Comparison of ENCODE assay signal across 8 mouse cellular contexts in the genomic region with DNA sequence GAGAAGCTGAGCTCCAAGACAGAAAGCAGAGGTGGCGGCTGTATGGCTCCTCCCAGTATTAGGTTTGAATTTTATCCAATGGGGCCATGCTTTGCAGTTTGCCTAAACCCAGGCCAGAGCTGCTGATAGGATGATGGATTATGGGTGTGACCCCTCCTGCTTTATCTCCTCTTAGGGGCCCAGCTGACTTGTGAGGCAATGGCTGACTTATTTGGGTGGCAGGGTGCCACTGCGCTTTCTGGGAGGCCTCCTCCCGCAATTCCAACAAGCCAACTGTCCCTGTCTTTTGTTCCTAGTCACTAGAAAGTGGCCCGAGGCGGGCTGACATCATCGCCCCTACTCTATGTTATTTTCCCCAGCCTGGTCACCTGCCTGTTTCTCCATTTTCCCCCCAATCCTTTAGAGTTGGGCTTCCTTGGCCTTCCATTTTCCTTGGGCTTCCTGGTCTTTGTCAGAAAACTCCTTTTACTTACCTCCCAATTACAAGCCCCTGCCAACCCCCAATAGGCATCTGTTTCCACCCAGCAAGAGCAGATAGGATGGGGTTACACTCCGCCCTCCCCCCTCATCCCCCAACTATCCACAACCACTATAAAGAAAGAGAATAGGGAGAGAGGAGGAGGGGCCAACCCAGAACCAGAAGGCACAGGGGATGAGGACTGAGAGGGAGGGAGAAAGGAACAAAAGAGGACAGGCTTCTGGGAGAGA. TPM values are rescaled to one million over a fixed set of nuclear protein-coding genes. Genes with fewer than 3 reads are reported as not detected.
DNase-seq lines count a peak whose midpoint lies in the region; ATAC-seq and TF ChIP-seq lines count a peak whose summit lies in the region.

No protein-coding gene starts in this region.

- H3K36me3 ChIP-seq in embryonic facial prominence, embryonic 12.5 days, result peaks cover 28% of the 10 kb centered on the region
- H3K36me3 ChIP-seq in heart, embryonic 12.5 days, result peaks cover 18% of the 10 kb centered on the region
- peaks cover 28% of the 10 kb centered on the region for H3K36me3 ChIP-seq in limb, embryonic 14.5 days (ENCODE audit: control insufficient read depth, insufficient read depth, low read length)
- H3K36me3 ChIP-seq in midbrain, embryonic 16.5 days (ENCODE audit: control insufficient read depth, insufficient read depth, low read length), result peaks cover 5% of the 10 kb centered on the region

- peak; percentile 52 for ATAC-seq in embryonic facial prominence, embryonic 12.5 days (ENCODE audit: insufficient number of reproducible peaks, insufficient read depth, low FRiP score, low TSS enrichment)
- ATAC-seq in heart, embryonic 12.5 days (ENCODE audit: insufficient number of reproducible peaks, low FRiP score), result peak; percentile 71
- peak; percentile 56 for ATAC-seq in limb, embryonic 14.5 days (ENCODE audit: low FRiP score, low read depth)
- peak; percentile 47 for ATAC-seq in midbrain, embryonic 16.5 days

- peak overlapping the region; percentile 71 for H3K4me2 ChIP-seq in embryonic facial prominence, embryonic 12.5 days (replicated peaks)
- H3K4me2 ChIP-seq in heart, embryonic 12.5 days, result peak overlapping the region; percentile 92
- peak overlapping the region; percentile 96 for H3K4me2 ChIP-seq in limb, embryonic 14.5 days (replicated peaks; ENCODE audit: low read depth, low read length, severe bottlenecking)
- H3K4me2 ChIP-seq in midbrain, embryonic 16.5 days (ENCODE audit: low read length), result peak overlapping the region; percentile 95

- WGBS in embryonic facial prominence, embryonic 12.5 days, result 7% methylated on average over 7 of the region's 7 CpGs
- WGBS in heart, embryonic 12.5 days, result 23% methylated on average over 7 of the region's 7 CpGs
- 10% methylated on average over 7 of the region's 7 CpGs for WGBS in limb, embryonic 14.5 days
- 18% methylated on average over 7 of the region's 7 CpGs for WGBS in midbrain, embryonic 16.5 days

- peak; percentile 25; the same call in 1 of the 2 replicates for TF ChIP-seq POLR2A in limb, embryonic 14.5 days (IDR thresholded peaks at IDR 0.05; ENCODE audit: borderline replicate concordance, extremely low read depth, insufficient read depth, insufficient read length)

- DNase-seq in NIH3T3 (ENCODE audit: low read depth) (peak; percentile 59), adipocyte (ENCODE audit: low spot score) (no peak)
- DNase-seq in limb, embryonic 14.5 days (ENCODE audit: low spot score), result peak; percentile 91
- DNase-seq in thymus, postnatal 10 days (ENCODE audit: low spot score in 2 of 2), result no peak
- DNase-seq in thymus, adult 18-20 months, result no peak

- peak overlapping the region; percentile 51 for H3K4me3 ChIP-seq in embryonic facial prominence, embryonic 12.5 days
- peak overlapping the region; percentile 65 for H3K4me3 ChIP-seq in heart, embryonic 12.5 days
- peak overlapping the region; percentile 65 for H3K4me3 ChIP-seq in limb, embryonic 14.5 days (replicated peaks; ENCODE audit: low read length)
- peak overlapping the region; percentile 54 for H3K4me3 ChIP-seq in midbrain, embryonic 16.5 days (ENCODE audit: low read depth, low read length)

- H3K4me1 ChIP-seq in embryonic facial prominence, embryonic 12.5 days, result peaks cover 30% of the 10 kb centered on the region
- H3K4me1 ChIP-seq in heart, embryonic 12.5 days (replicated peaks), result peaks cover 42% of the 10 kb centered on the region
- H3K4me1 ChIP-seq in limb, embryonic 14.5 days (ENCODE audit: control insufficient read depth, insufficient read depth, low read length), result peaks cover 22% of the 10 kb centered on the region
- H3K4me1 ChIP-seq in midbrain, embryonic 16.5 days (ENCODE audit: control insufficient read depth, insufficient read depth, low read length), result peaks cover 20% of the 10 kb centered on the region

- H3K27me3 ChIP-seq in embryonic facial prominence, embryonic 12.5 days, result no peaks in the 10 kb centered on the region
- H3K27me3 ChIP-seq in heart, embryonic 12.5 days (replicated peaks), result peaks cover 26% of the 10 kb centered on the region
- H3K27me3 ChIP-seq in limb, embryonic 14.5 days (ENCODE audit: control insufficient read depth, insufficient read depth, low read length), result no peaks in the 10 kb centered on the region
- H3K27me3 ChIP-seq in midbrain, embryonic 16.5 days (ENCODE audit: control insufficient read depth, insufficient read depth, low read depth, low read length), result no peaks in the 10 kb centered on the region

- peak overlapping the region; percentile 99 for H3K27ac ChIP-seq in embryonic facial prominence, embryonic 12.5 days
- peak overlapping the region; percentile 85 for H3K27ac ChIP-seq in heart, embryonic 12.5 days (ENCODE audit: poor library complexity, severe bottlenecking)
- peak overlapping the region; percentile 100 for H3K27ac ChIP-seq in limb, embryonic 14.5 days (replicated peaks; ENCODE audit: low read depth, low read length)
- peak overlapping the region; percentile 87 for H3K27ac ChIP-seq in midbrain, embryonic 16.5 days (ENCODE audit: low read length)

- H3K9ac ChIP-seq in embryonic facial prominence, embryonic 12.5 days, result peak overlapping the region; percentile 84
- peak overlapping the region; percentile 81 for H3K9ac ChIP-seq in heart, embryonic 12.5 days
- peak overlapping the region; percentile 95 for H3K9ac ChIP-seq in limb, embryonic 14.5 days (ENCODE audit: low read depth, low read length, severe bottlenecking)
- H3K9ac ChIP-seq in midbrain, embryonic 16.5 days (ENCODE audit: low read depth, low read length), result peak overlapping the region; percentile 12; the same call in 1 of the 2 replicates

- H3K9me3 ChIP-seq in embryonic facial prominence, embryonic 12.5 days, result peaks cover 18% of the 10 kb centered on the region
- peaks cover 11% of the 10 kb centered on the region for H3K9me3 ChIP-seq in heart, embryonic 12.5 days (replicated peaks)
- peaks cover 6% of the 10 kb centered on the region for H3K9me3 ChIP-seq in limb, embryonic 14.5 days (ENCODE audit: control insufficient read depth, low read length)
- no peaks in the 10 kb centered on the region for H3K9me3 ChIP-seq in midbrain, embryonic 16.5 days (replicated peaks; ENCODE audit: control insufficient read depth, low read length, poor library complexity, severe bottlenecking)

RNA-seq across cellular contexts. Expression of a gene that starts 1.1 kb away (rescaled TPM):
- 49.0 and 49.3 TPM in 2 replicates for polyA plus RNA-seq in embryonic facial prominence, embryonic 12.5 days (2016; fragmentation: Nextera tagmentation; extraction: Ambion mirVana)
- 15.0 and 16.7 TPM in 2 replicates for polyA plus RNA-seq in heart, embryonic 12.5 days (2016; fragmentation: Nextera tagmentation; extraction: Ambion mirVana)
- polyA plus RNA-seq in limb, embryonic 14.5 days (2012; rRNA removed), result 117 and 171 TPM in 2 replicates
- polyA plus RNA-seq in limb, embryonic 14.5 days (2014; fragmentation: Nextera tagmentation; extraction: Ambion mirVana), result 58.9 and 66.9 TPM in 2 replicates
- 11.7 and 12.9 TPM in 2 replicates for polyA plus RNA-seq in midbrain, embryonic 16.5 days (2015; fragmentation: Nextera tagmentation; extraction: Ambion mirVana)

RNA-seq across cellular contexts. Expression of a gene that starts 7.7 kb away (rescaled TPM):
- polyA plus RNA-seq in embryonic facial prominence, embryonic 12.5 days (2016; fragmentation: Nextera tagmentation; extraction: Ambion mirVana), result 0.15 TPM in 1 of 2 replicates, not detected in the other
- polyA plus RNA-seq in heart, embryonic 12.5 days (2016; fragmentation: Nextera tagmentation; extraction: Ambion mirVana), result not detected in 2 replicates
- 0.31 and 0.77 TPM in 2 replicates for polyA plus RNA-seq in limb, embryonic 14.5 days (2012; rRNA removed)
- 0.19 TPM in 1 of 2 replicates, not detected in the other for polyA plus RNA-seq in limb, embryonic 14.5 days (2014; fragmentation: Nextera tagmentation; extraction: Ambion mirVana)
- 0.46 and 0.51 TPM in 2 replicates for polyA plus RNA-seq in midbrain, embryonic 16.5 days (2015; fragmentation: Nextera tagmentation; extraction: Ambion mirVana)

RNA-seq across cellular contexts. Expression of a gene that starts 11.3 kb away (rescaled TPM):
- polyA plus RNA-seq in embryonic facial prominence, embryonic 12.5 days (2016; fragmentation: Nextera tagmentation; extraction: Ambion mirVana), result 6.2 and 9.5 TPM in 2 replicates
- polyA plus RNA-seq in heart, embryonic 12.5 days (2016; fragmentation: Nextera tagmentation; extraction: Ambion mirVana), result 0.57 and 0.89 TPM in 2 replicates
- 22.7 and 35.5 TPM in 2 replicates for polyA plus RNA-seq in limb, embryonic 14.5 days (2012; rRNA removed)
- 18.6 and 20.1 TPM in 2 replicates for polyA plus RNA-seq in limb, embryonic 14.5 days (2014; fragmentation: Nextera tagmentation; extraction: Ambion mirVana)
- 9.5 and 14.8 TPM in 2 replicates for polyA plus RNA-seq in midbrain, embryonic 16.5 days (2015; fragmentation: Nextera tagmentation; extraction: Ambion mirVana)

RNA-seq across cellular contexts. Expression of a gene that starts 11.9 kb away (rescaled TPM):
- polyA plus RNA-seq in embryonic facial prominence, embryonic 12.5 days (2016; fragmentation: Nextera tagmentation; extraction: Ambion mirVana), result 114 and 122 TPM in 2 replicates
- 47.1 and 50.8 TPM in 2 replicates for polyA plus RNA-seq in heart, embryonic 12.5 days (2016; fragmentation: Nextera tagmentation; extraction: Ambion mirVana)
- 403 and 594 TPM in 2 replicates for polyA plus RNA-seq in limb, embryonic 14.5 days (2012; rRNA removed)
- 57.9 and 64.3 TPM in 2 replicates for polyA plus RNA-seq in limb, embryonic 14.5 days (2014; fragmentation: Nextera tagmentation; extraction: Ambion mirVana)
- polyA plus RNA-seq in midbrain, embryonic 16.5 days (2015; fragmentation: Nextera tagmentation; extraction: Ambion mirVana), result 219 and 245 TPM in 2 replicates

RNA-seq across cellular contexts. Expression of a gene that starts 32.5 kb away (rescaled TPM):
- 199 and 201 TPM in 2 replicates for polyA plus RNA-seq in embryonic facial prominence, embryonic 12.5 days (2016; fragmentation: Nextera tagmentation; extraction: Ambion mirVana)
- 96.3 and 101 TPM in 2 replicates for polyA plus RNA-seq in heart, embryonic 12.5 days (2016; fragmentation: Nextera tagmentation; extraction: Ambion mirVana)
- polyA plus RNA-seq in limb, embryonic 14.5 days (2012; rRNA removed), result 476 and 495 TPM in 2 replicates
- 137 and 147 TPM in 2 replicates for polyA plus RNA-seq in limb, embryonic 14.5 days (2014; fragmentation: Nextera tagmentation; extraction: Ambion mirVana)
- polyA plus RNA-seq in midbrain, embryonic 16.5 days (2015; fragmentation: Nextera tagmentation; extraction: Ambion mirVana), result 150 and 163 TPM in 2 replicates

Comparison
In these comparisons a context has a peak if more than half of its experiments do, and no peak if none do; other contexts are left out.
1. DNase-seq: peak in NIH3T3 (single experiment) and limb, embryonic 14.5 days (single experiment); none in thymus, postnatal 10 days (0 of 2), adipocyte (single experiment) and thymus, adult 18-20 months (0 of 2).
2. H3K9ac ChIP-seq: peak in every context shown above with its lines; median percentile 95 in limb, embryonic 14.5 days; 84 in embryonic facial prominence, embryonic 12.5 days; 81 in heart, embryonic 12.5 days; 12 in midbrain, embryonic 16.5 days.
3. Peak in every context shown above with its lines, with median percentiles within 50 percentile points of each other: ATAC-seq, H3K27ac ChIP-seq, H3K4me2 ChIP-seq and H3K4me3 ChIP-seq.